Mouse (Mus musculus) heart, postnatal 0 days (tissue): ENCODE data around the gene Rplp2.

Source experiments
- CTCF ChIP-seq: IDR thresholded peaks from 2 replicates; pipeline ENCODE4 v1.5.1; 2016; ENCODE audit warnings: antibody characterized with exemption, control low read depth, low read depth
- EP300 ChIP-seq: IDR thresholded peaks from 2 replicates; pipeline ENCODE4 v1.6.1; 2016; ENCODE audit warnings: antibody characterized with exemption, low read depth

DNA sequence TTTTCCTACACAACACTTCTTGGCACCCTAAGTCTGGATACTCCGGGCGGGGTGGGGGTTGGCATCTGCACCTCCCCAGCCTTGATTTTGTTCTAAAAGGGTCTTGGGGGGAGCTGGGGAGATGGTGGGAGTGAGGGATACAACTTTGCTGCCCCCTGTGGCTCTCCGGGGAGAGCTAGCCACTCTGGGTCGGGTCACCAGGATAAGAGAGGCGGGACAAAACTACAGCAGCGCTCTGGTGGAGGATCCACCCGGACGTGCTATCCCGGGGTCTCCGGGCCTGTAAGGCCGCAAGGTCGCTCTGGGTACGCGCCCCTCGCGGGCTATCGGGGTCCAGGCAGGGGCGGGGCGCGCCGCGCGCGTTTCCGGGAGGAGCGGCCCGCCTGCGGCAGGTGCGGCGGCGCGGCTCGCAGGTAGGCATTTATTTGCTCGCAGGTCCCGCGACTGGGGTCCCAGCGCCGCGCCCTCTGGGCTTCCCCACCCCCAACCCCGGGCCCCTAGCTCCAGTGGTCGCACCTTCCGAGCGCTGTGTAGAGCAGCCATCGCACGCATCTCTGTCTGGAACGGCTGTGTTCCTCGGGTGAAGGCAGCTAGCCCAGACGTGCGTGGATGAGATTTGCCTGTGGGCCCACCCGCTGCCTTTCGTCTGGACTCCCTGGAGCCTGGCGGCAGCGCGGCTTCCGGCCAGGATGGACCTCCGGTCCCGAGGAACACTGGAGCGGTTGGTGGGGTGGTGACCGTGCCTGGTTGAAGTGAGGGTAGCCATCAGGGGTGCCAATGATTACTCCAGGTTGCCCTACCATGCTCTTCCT lies 14.6 kb downstream of the Rplp2 start:
- TF ChIP-seq EP300 (no peak), CTCF (peak; percentile 28)
